In genomic region chr9:66630931-66631330, GRCm38 (mm10) we compare ENCODE assay signal across 16 mouse cellular contexts. TPM values are rescaled to one million over a fixed set of nuclear protein-coding genes. Genes with fewer than 3 reads are reported as not detected.
A peak's percentile ranks its signal among the peaks of the same experiment; 100 is the strongest.
DNase-seq lines count a peak whose midpoint lies in the region; ATAC-seq lines count a peak whose summit lies in the region.
"Had no signal": no experiment of that assay in that cellular context is flagged by ENCODE, and none has a peak within 500 bp of the region (broad histone marks: within the 10 kb centered on the region; RNA-seq: fewer than 3 reads in every experiment).

No protein-coding gene starts in this region.

- H3K27ac ChIP-seq in midbrain, embryonic 10.5 days (replicated peaks), result peak overlapping the region; percentile 52
- H3K27ac ChIP-seq in midbrain, embryonic 15.5 days, result no peak overlapping the region
- H3K27ac ChIP-seq: heart, embryonic 13.5 days; hindbrain, embryonic 15.5 days; midbrain, embryonic 12.5 days had no signal

- H3K9me3 ChIP-seq in midbrain, embryonic 10.5 days (replicated peaks), result no peaks in the 10 kb centered on the region
- no peaks in the 10 kb centered on the region for H3K9me3 ChIP-seq in midbrain, embryonic 15.5 days
- H3K9me3 ChIP-seq: heart, embryonic 13.5 days; hindbrain, embryonic 15.5 days; midbrain, embryonic 12.5 days had no signal

- WGBS in midbrain, embryonic 10.5 days, result 12% methylated on average over 1 of the region's 1 CpGs
- WGBS in midbrain, embryonic 15.5 days, result 14% methylated on average over 1 of the region's 1 CpGs

- no peak overlapping the region for H3K9ac ChIP-seq in midbrain, embryonic 15.5 days
- H3K9ac ChIP-seq: heart, embryonic 13.5 days; hindbrain, embryonic 15.5 days; midbrain, embryonic 12.5 days had no signal

- no peak overlapping the region for H3K4me2 ChIP-seq in midbrain, embryonic 15.5 days
- H3K4me2 ChIP-seq: heart, embryonic 13.5 days; hindbrain, embryonic 15.5 days; midbrain, embryonic 12.5 days had no signal

- no peaks in the 10 kb centered on the region for H3K27me3 ChIP-seq in midbrain, embryonic 10.5 days (ENCODE audit: low read depth, poor library complexity, severe bottlenecking)
- no peaks in the 10 kb centered on the region for H3K27me3 ChIP-seq in midbrain, embryonic 15.5 days (replicated peaks)
- H3K27me3 ChIP-seq: heart, embryonic 13.5 days; hindbrain, embryonic 15.5 days; midbrain, embryonic 12.5 days had no signal

- no peak overlapping the region for H3K4me3 ChIP-seq in midbrain, embryonic 10.5 days
- H3K4me3 ChIP-seq in midbrain, embryonic 15.5 days, result no peak overlapping the region
- H3K4me3 ChIP-seq: heart, embryonic 13.5 days; hindbrain, embryonic 15.5 days; midbrain, embryonic 12.5 days had no signal

- H3K4me1 ChIP-seq in midbrain, embryonic 10.5 days, result peaks cover 32% of the 10 kb centered on the region
- peaks cover 4% of the 10 kb centered on the region; the same call in 1 of the 2 replicates for H3K4me1 ChIP-seq in midbrain, embryonic 15.5 days
- H3K4me1 ChIP-seq: hindbrain, embryonic 15.5 days had no signal

- no peaks in the 10 kb centered on the region for H3K36me3 ChIP-seq in midbrain, embryonic 10.5 days
- no peaks in the 10 kb centered on the region for H3K36me3 ChIP-seq in midbrain, embryonic 15.5 days (replicated peaks)
- H3K36me3 ChIP-seq: heart, embryonic 13.5 days; hindbrain, embryonic 15.5 days; midbrain, embryonic 12.5 days had no signal

- ATAC-seq in midbrain, embryonic 15.5 days (replicated peaks), result no peak

- peak; percentile 57 for DNase-seq in heart, adult 8-10 months (ENCODE audit: low spot score)
- DNase-seq in heart, postnatal 4 days, result no peak
- DNase-seq in midbrain, embryonic 10.5 days (ENCODE audit: low spot score), result no peak
- DNase-seq in adipocyte (ENCODE audit: low spot score), result peak; percentile 47
- DNase-seq in frontal cortex, postnatal 10 days (ENCODE audit: low spot score in 2 of 2), result no peak
- no peak for DNase-seq in layer of hippocampus, adult 11-12 months (ENCODE audit: low spot score)
- DNase-seq: adrenal gland, adult 8-10 months; cerebellum, postnatal 14 days; liver; lung, postnatal 10 days; retina, postnatal 1 day; spleen, adult 18-20 months had no signal

RNA-seq across cellular contexts. Expression of gene Usp3, which starts 38.0 kb away (rescaled TPM):
- 10 to 100 TPM; 19.8 to 26.5 (median 21.9) TPM for total RNA-seq in heart, adult 8-10 months (2022)
- 10 to 100 TPM; 45.8 to 48.5 TPM for total RNA-seq in heart, postnatal 4 days (2021)
- 88.1 and 103 TPM in 2 replicates for polyA plus RNA-seq in midbrain, embryonic 10.5 days (2016; fragmentation: Nextera tagmentation; extraction: Ambion mirVana)
- 70.3 and 77.3 TPM in 2 replicates for polyA plus RNA-seq in midbrain, embryonic 15.5 days (2015; fragmentation: Nextera tagmentation; extraction: Ambion mirVana)

Comparison
In these comparisons a context has a peak if more than half of its experiments do, and no peak if none do; other contexts are left out.
1. DNase-seq: peak in heart, adult 8-10 months (single experiment) and adipocyte (single experiment); none in heart, postnatal 4 days (single experiment), midbrain, embryonic 10.5 days (single experiment), frontal cortex, postnatal 10 days (0 of 2) and layer of hippocampus, adult 11-12 months (single experiment).